Mouse (Mus musculus) megakaryocyte, adult 5-6 weeks (primary cell): ENCODE results near the gene Gm20422. TPM values are rescaled to one million over a fixed set of nuclear protein-coding genes. Genes with fewer than 3 reads are reported as not detected.

Source experiments
- ATAC-seq: 2 replicates; pipeline ENCODE4 v1.8.0; 2016; ENCODE audit warnings: mild to moderate bottlenecking, inconsistent platforms; ENCODE audit not compliant: poor library complexity, severe bottlenecking
- total RNA-seq, 2 experiments: library from RNA; stranded (forward) in 1 of 2; stranded (reverse) in 1 of 2; fragments of 153-499, 151-499 nt in 1 of 2; fragments of 221-1000, 200-1000 nt in 1 of 2; gene quantifications; 2 replicates each; pipeline versions ENCODE4 v1.2.3 to v1.2.4; 2015 to 2017

The Gm20422 gene
- total RNA-seq, 2 experiments from 2014 or later: 0.33 TPM; not detected in 1

DNA sequence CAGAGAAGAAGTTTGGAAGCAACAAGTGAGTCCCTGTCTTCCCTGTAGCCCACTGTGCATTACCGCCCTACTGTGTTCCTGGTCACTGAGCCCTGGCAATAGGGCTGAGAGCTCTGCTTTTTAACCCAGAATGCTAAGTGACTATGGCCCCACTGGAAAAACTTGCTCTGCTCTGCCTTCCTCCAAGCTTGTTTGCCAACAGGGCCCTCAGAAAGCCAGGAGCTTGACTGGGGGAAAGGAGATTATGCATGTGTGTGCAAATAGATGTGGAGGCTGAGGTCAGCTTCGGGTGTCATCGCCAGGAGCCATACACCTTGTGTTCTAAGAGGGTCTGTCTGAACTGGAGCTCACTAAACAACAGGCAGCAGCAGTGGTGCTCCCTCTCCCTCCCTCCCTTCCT is 19.4 kb upstream of the Gm20422 start:
- ATAC-seq: no peak

DNA sequence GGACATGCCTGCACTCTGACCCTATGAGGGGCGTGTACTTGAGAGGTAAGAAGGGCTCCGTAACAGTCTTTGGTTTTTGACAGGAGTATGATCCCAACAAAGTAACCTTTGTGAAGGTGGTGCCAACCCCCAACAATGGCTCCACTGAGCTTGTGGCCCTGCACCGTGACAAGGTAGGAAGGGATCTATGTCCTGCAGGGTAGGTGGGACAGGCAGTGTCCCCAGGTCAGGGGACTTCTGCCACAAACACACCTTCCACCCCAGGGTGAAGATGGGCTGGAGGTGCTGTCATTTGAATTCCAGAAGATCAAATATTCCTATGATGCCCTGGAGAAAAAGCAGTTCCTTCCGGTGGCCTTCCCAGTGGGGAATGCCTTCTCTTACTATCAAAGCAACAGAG is 19.0 kb upstream of the Gm20422 start:
- ATAC-seq: no peak

DNA sequence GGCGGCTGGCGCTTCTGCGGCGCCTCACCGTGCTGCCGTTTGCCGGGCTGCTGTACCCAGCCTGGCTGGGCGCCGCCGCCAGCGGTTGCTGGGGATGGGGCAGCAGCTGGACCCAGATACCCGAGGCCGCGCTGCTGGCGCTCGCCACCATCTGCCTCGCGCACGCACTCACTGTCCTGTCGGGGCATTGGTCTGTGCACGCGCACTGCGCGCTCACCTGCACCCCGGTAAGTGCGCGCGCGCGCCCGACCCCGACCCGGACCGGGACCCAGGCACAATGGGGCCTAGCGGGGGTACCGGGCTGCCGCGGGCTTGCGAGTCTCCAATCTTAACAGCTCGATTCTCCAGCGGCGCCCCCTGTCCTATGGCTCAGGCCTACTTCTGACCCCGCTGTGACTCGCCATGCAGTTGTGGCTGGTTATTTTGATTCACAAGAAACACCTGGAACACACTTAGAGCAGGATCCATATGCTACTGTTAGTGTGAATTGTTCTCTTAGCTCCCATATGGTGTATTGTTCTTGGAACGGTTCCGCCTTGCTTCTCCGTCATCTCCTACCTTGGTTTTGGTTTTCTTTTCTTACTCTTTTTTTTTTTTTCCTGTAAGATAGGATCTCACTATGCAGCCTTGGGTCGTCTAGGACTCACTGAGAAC is 16.9 kb upstream of the Gm20422 start:
- ATAC-seq: 0 out of 2 replicates have a peak, but pooled peaks have one; percentile 3

DNA sequence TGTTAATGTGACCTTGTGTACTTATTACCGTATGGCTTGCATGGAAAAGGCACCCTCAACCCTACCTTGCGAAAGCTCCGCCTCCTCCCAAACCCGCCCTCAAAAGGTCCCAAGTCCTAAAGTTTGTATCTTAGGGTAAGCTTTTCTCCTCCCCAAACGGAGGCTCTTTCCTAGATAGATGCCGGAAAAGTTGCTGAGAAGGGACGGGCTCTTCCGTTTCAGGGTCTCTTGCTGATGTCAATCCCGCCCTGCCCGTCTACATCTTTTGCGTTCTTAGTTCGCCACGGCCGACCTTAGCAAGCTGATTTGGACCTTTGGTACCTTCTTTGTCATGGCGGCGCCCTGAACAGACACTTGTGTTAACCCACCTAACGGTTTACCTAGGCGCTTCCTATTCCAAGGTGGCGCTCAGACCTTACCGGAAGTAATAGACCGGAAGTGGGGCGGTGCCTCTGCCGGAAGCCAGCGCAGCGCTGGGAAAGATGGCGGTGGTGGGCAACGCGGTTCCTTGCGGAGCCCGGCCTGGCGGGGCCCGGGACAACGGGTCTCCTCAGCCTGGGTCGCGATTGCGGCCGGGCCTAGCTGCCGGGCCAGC is 16.2 kb upstream of the Gm20422 start, which contains the start of the genes Atp13a1 and Zfp866:
Gene Atp13a1 (plus strand): TSS at position 391 of the 595 bp plus-strand sequence.
Gene Zfp866 (minus strand): TSS at position 406 of the 595 bp plus-strand sequence.
- peak; percentile 99 for ATAC-seq

DNA sequence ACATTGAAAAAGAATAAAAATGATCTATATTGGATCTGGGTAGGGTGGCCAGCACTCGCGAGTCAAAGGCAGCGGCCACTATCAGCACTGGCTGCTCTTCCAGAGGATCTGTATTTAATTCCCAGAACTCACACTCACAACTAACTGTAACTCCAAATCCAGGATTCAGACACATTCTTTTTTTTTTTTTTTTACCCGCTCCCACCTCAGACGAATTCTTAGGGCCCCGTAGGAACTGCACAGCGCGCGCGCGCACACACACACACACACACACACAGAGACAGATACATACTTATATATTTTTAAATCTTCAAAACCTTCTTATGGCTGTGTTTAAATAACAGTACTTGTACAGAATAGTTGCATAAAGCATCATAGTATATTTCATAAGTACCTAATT is 15.7 kb upstream of the Gm20422 start:
- ATAC-seq: no peak

DNA sequence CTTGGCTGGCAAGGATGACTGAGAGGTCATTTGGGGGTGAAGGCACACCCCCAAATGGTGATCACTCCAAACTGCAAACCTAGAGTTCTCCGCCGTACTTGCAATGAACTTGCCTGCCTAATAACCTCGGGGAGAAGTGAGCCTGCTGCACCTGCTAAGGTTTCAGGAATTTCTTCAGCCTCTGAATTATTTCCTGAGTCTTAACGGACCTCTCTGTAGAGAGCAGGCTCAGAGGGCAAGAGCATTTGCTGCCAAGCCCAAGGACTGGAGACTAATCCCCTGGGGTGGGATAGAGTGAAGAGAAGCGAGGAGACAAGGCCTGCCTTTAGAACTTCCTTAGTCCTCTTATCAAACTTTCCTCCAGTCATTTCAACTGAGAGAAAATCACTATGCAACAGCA is 15.0 kb upstream of the Gm20422 start:
- ATAC-seq: no peak

DNA sequence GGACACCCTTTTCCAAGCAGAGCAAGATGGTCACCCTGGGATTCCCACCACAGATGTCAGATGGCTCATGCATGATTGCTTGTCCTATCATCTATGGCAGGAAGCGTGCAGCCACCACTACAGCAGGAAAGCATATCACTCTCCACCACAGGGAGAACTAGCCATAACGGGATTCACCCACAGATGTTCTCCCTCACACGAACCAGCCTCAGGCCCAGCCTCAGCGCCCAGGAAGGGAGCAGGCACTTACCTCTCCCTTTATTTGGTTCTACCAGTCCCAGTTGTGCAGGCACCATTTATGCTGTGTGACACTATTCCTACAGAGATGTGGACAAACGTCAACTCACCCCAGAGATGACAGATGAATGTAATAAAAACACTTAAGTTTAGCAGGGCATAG is 14.4 kb upstream of the Gm20422 start:
- no peak for ATAC-seq

DNA sequence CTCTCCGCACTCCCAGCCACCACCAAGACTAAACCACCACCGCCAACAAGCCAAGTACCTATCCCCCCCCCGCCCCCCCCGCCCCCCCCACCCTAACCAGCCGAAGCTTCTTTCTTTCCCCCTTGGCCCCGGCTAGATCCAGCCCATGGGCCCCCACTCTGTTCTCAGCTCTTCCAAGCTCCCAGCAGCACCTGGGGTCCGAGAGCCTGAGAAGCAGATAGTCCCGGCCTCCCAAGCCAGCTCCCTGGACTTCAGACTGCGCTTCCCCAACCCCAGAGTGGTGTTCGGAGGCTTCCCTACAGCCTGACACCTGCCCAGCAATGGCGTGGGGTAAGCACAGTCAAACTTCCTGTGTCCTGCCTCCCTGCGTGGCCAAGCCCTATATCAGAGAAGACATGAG is 2.4 kb upstream of the Gm20422 start:
- ATAC-seq: no peak

DNA sequence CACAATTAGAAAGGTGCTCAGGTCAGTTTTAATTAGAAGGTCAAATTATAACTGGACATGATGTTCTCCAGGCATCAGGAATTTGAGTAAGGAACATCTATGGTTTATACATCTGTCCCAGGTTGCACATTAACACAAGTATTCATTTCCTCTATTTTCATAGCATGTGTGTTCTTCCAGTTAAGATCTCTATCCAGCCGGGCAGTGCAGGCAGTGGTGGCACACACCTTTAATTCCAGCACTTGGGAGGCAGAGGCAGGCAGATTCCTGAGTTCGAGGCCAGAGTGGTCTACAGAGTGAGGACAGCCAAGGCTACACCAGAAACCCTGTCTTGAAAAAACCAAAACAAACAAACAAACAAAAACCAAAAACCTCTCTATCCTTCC is 456 bp upstream of the Gm20422 start:
- peak; percentile 56 for ATAC-seq

DNA sequence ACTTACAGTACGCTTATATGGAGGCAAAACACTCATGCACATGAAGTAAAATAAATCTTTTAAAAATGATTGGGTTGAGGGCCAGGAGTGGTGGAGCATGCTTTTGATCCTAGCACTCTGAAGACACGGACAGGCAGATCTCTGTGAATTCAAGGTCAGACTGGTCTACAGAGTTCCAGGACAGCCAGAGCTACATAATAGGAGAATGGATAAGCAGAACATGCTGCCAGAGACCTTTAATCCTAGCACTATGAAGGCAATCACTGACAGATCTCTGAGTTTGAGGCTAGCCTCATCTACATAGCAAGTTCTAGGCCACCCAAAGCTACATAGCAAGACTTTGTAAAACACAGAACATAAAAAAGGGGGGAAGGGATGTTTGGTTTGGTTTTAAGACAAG is 2.6 kb downstream of the Gm20422 start:
- ATAC-seq: no peak

DNA sequence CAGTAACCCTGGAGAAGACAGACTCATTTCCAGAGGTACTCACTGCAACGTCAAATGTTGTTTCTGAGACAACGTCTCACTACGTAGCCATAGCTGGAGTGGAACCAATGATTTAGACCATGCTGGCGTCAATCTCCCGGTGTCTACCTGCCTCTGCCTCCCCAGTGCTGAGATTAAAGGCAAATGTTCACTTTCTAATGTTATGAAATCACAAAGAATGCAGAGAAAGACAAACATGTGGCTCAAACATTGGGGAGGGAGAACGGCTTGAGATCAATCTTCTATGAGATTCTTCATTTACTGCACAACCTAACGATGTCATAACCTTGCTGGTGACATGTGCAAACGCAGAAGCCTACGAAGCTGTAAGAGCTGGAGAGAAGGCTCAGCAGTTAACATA is 3.5 kb downstream of the Gm20422 start:
- ATAC-seq: no peak

DNA sequence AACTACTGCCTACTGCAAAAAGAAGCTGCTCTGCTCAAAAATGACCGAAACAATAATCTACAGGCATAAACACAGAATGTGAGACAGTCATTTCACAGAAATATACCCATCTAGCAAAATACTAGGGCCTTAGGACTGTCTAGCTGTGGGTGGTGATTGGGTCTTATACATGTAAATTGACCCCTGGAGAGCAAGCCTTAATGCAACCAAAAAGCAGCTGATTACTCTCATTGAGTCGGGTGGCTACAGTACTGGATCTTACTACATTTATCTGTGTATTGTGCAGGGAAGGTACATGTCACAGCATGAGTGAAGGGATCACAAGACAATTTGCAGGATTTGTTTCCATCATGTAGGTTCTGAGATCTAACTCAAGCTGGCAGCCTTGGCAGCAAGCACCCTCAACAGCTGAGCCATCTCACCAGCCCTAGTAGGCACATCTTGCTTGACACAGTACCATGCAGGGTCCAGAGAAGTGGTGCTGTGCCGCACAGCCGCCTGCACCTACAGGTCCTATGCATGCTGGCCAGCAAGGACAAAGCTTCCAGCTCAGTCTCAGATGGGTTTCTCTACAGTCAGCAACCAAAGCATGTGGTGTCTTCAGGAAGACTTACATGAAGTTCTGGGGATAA is 12.8 kb downstream of the Gm20422 start:
- ATAC-seq: no peak

DNA sequence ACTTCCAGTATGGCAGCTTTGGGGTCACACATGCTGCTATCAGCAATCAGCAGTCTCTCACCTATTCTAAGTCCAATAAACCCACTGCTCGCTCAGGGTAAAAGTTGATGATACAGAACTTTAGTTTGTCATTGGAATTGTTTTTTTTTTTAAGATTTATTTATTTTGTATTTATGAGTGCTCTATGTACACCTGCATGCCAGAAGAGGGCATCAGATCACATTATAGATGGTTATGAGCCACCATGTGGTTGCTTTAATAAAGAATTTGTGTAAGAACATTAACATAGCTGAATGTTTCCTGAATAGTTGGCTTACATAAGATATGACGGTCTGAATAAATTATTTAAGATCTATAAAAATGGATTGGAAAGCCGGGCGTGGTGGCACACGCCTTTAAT is 16.4 kb downstream of the Gm20422 start:
- ATAC-seq: no peak

DNA sequence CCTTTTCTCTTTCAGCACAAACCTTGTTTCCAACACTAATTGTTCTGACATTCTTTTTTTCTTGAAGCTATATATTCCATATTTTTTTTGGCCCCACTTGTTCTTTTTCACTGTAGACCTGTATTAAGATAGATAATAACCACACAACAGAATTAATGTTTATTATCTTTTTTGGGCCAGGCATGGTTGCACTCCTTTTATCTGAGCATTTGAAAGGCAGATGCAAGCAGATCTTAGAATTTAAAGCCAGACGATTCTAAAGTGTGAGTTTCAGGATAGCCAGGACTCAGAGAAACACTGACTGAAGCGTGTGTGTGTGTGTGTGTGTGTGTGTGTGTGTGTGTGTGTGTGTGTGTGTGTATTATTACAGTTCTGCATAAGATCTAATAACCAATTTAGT is 22.2 kb downstream of the Gm20422 start:
- no peak for ATAC-seq

DNA sequence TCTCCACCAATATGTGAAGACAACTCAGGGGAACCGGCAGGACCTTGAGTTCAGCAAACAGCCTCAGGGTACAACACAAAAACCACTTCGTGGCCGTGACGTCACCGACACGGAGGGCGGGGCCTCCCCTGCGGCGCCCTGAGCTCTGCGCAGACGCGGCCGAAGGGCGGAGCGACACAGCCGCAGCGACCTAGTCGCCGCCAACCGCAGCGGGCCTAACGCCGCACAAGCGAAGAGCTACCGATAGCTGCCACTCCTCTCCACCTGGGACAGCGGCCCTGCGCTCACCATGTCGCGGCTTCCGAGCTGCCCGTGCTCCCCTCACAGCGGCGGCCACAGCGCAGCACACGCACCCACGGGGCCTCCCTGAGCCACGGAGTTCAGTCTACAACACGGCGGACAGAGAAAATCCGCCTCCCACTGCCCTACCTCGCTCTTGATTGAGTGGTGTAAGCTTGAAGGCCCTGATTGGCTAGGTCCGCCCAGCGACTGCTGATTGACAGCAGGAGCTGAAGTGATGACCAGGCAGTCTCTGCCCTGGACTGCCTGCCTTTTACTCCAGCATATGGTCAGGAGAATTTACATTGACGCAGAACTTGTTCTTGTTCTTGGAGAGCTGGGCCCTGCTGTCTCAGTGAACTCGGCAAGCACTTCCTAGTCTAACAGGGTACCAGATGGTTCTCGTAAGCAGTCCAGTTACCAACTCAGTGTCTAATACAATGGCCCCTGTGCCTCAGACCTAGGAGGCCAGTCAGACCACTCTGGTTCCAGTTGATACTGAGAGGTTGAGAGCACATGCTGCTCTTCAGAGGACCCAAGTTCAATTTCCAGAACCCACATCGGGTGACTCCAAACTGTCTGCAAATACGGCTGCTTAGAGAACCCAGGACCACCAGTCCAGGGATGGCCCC is 24.9 kb downstream of the Gm20422 start, which contains the start of gene Zfp963:
Gene Zfp963 (minus strand): TSS at position 427 of the 911 bp plus-strand sequence.
- ATAC-seq: peak; percentile 96

DNA sequence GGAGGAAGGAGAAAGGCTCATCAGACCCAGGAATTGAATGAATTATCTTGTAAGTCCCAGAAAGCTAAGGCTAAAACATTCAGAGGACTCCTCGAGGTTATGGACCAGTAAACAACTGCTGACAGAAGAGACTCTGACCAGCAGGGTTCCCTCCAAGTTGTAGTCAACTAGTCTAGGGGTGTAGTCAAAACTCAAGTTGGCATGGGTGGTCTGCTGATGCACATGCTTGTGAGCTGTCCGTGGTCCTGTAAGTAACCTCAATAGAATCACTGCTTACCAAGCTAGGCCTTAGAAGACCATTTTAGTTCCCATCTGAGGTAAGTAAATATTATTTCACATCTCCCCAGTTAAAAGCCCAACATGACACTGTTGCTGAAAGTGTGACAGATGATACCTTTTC is 33.5 kb downstream of the Gm20422 start:
- ATAC-seq: no peak

DNA sequence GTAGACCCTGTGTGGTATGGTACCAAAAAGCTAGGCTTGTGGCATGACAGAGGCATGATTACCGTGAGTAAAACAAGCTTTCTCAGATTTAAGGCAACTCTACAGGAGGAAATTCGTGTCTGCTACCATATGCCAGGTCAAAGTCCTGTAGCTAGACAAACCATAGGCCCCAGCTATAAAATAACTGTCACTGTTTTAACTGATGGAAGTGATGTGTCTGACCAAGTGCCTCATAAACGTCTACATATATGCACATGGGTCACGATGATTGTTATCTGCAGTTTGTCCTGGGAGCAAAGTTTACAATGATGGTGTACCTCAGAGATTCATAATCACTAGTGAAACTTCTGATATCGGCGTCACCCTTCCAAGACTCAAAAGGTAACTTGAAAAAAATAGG is 33.9 kb downstream of the Gm20422 start:
- ATAC-seq: no peak

DNA sequence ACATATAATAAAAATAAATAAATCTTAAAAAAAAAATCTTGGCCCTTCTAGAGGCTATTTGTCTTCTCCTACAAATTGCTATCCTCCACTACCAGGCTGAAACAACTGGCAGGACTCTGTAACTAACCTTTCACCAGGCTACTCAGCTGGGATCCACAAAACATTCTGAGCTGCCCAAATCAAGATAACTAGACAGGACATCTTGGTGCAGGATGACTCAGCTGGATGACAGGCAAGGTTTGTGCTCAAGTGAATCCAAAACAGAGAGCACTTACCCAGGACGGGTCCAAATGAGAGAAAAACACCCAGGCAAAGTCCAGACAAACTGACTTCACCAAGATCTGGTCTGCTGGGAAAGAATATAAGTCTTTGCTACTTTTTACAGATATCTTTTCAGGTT is 39.2 kb downstream of the Gm20422 start:
- ATAC-seq: no peak

DNA sequence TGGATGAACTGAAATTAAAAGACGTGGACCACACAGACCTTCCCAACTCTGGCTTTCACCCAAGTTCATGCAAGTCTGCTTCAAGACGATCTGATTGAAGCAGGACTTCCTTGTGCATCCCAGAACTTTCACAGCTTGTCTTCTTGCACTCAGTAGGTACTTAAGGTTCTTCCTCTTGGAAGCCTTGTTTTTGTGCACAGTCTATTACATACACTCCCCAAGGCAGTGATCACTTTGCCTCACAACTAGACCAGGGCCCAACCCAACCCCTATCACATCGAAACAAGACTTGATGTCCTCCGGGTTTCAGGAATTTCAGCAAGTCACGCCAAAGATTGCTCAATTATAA is 57.5 kb downstream of the Gm20422 start:
- no peak; the same call in 1 of the 2 replicates for ATAC-seq

DNA sequence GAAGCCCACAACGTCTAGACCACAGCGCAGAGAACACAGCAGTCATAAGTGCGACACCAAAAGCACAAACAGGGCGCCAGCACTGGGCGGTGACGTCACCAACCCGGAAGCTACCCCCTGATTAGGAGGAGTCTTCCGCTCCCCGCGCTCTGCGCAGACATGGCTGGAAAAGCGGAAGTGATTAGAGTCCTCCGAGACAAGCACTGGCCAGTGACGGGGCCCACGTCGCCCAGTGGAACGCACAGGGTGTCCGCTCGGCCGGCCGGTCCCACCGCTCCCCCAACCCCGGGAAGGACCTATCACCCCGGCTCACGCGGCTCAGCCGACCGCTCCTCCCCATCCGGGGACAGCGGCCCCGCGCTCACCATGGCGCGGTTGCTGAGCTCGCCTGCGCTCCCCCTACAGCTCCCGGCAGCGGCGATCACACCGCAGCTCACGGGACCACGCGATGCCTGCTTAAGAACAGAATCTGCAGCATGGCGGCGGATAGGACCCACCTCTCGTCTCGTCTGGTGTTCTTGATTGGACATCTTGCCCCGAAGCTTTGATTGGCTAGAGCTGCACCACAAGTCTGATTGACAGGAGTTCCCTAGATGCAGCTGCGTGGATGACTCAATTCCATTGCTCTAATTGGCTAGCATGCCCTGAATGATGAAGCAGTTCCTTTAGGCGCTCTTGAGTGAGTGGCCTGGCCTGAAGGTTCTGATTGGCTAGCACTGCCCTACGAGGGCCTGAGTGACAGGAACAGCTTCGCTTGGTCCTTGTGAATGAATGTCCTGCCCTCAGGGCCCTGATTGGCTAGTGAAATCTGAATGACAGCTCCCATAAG is 58.1 kb downstream of the Gm20422 start:
- peak; percentile 92 for ATAC-seq
